Mouse (Mus musculus) large intestine, adult 2 months (tissue): Measurements from ENCODE around the gene Mapkapk2. TPM values are rescaled to one million over a fixed set of nuclear protein-coding genes. Genes with fewer than 3 reads are reported as not detected.

Experiments used
- DNase-seq: peaks from one replicate; pipeline ENCODE4 v3.0.0-alpha.2; 2012; ENCODE audit warnings: low read depth, low spot score
- WGBS: fragments of 180-500 bp; shearing (Covaris S2); methylation state at CpG from one replicate; pipeline ENCODE4 v1.1.7; 2018; 5-methylcytosine and 5-hydroxymethylcytosine counted together
- polyA plus RNA-seq: library from polyadenylated mRNA; depleted of rRNA; stranded (reverse); fragments of >200 nt; gene quantifications from 2 replicates; pipeline ENCODE4 v1.2.3, GENCODE M21; 2012

Mapkapk2 gene
- polyA plus RNA-seq, 1 experiment = 66.6 TPM

DNA sequence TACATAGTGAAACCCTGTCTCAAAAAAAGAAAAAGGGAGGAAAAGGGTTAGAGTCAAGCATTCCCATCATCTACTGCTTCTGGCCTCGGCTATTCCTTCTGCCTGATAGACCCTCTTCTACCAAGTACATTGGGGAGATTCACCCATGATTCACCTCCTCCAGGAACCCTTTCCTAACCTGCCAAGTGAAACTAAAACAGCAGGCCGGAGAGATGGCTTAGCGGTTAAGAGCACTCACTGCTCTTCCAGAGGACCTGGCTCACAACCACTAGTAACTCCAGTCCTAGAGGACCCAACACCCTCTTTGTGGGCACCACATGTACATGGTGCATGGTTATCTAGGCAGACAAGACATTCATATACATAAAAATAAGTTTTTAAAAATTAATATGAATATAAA lies 12.4 kb downstream of the Mapkapk2 start:
- DNase-seq = no peak
- WGBS = 58% methylated on average over 3 of the region's 3 CpGs

DNA sequence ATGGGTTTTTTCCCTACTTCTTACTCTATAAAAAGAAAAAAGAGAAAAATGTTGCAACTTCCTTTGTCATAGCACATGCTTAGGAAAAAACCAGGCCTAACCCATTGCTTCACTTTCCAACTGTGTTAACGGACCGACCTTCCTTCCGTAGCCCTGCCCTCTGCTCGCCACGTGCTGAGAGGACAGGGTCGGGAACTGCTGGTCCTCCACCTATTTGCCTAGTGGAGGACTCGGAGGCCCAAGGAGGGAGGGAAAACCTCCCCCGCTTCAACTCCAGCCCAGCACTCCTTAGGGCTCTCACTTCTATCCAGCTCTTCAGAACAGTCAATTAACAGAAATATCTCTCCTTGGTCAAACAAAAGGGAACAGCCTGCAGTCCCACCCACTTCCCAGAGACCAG lies 13.3 kb downstream of the Mapkapk2 start:
- 13% methylated on average over 8 of the region's 8 CpGs for WGBS
- DNase-seq = no peak

DNA sequence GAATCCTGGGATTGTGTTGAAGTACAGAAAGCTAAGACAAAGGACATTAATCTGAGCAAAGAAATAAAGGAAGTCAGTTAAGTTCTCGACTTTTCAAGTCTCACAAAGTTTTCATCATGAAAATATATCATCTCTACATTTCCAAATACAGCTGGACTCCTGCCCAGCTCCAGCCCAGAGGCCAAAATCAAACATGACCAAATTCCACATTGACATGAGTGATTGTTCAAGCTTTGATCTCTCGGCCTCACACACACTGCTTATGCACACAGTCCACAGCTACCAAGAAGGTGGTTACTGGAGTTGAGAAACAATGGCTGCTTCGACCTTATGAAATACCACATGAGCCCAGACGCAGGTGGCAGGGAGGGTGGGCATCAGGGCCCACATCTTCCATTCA lies 14.0 kb downstream of the Mapkapk2 start:
- 19% methylated on average over 4 of the region's 4 CpGs for WGBS

DNA sequence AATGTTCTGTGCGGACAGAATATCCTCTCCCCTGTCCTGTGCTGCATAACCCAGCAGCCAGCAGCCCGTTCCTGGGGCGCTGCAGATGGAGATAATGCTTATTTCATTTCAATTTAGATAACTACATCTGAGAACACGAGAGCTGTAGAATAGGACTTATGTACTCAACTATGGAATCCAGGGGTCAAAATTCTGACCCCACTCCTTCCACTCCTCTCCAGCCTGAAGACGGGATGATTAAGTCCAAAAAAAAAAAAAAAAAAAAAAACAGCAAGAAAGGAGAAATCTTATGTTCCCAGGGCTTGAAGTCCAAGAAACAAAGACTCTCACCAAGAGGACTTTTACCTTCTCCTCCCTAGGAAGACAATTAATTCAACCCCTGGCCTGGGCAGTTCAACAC lies 14.5 kb downstream of the Mapkapk2 start:
- DNase-seq = no peak
- WGBS = 81% methylated on average over 5 of the region's 5 CpGs

More for the DNA sequence above, 14.0 kb downstream of the Mapkapk2 start:
- no peak for DNase-seq

DNA sequence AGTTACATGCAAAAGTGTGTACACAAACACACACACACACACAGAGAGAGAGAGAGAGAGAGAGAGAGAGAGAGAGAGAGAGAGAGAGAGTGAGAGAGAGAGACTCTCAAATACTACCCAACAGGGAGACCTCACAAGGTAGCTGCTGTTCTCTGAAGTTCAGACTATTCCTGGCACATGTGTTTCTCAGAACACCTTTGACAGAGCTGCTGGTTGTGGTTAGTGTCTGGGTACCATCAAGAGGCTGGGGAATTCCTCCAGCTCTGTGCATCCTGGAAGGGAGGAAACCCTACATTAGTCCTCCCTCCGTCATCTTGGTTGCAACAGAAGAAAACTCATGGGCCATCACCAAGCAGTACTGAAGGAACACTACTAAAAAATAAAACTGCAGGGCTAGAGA lies 16.9 kb downstream of the Mapkapk2 start:
- DNase-seq = no peak
- WGBS = 90% methylated on average over 1 of the region's 1 CpGs

DNA sequence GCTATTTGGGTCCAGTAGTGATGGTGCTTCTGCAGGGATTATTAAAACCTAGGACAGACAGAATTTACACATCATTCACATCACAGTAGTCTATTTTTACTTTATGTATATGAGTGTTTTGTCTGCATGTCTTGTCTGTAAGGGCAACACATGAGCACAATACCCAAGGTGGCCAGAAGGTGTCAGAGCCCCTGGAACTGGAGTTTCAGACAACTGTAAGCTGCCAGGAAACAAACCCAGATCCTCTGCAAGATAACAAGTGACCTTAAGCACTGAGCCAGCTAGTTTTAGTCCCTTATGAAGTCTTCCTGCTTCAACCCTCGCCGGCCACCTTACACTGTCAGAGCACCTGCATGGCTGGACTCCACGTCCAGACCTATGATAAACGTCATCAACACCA lies 17.9 kb downstream of the Mapkapk2 start:
- 23% methylated on average over 4 of the region's 4 CpGs for WGBS
- DNase-seq = no peak

DNA sequence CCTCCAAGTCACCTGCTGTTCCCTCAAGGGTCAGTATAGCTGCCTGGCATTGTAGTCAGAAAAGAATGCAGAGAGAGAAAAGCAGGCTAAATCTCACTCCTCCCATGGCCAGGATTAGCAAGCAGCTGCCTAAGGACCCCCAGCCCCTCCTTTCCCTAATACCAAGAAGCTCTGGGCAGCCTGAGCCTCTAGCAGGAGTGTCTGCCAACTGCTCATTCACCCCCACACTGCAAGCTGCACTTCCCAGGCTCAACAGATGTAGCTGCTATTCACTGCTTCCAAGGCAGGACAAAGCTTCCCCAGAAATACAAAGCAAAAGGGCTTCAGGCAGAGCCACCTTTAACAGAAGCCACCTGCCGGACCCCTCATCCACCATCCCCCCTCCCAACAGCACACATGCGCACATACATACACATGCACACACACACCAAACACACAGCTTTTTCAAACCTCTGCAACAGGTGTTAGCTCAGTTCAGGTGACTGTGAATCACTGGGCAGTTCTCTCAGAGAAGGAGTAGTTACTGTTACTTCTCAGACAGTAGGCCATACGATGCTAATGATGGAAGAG lies 18.8 kb downstream of the Mapkapk2 start:
- DNase-seq = no peak
- 64% methylated on average over 3 of the region's 3 CpGs for WGBS

DNA sequence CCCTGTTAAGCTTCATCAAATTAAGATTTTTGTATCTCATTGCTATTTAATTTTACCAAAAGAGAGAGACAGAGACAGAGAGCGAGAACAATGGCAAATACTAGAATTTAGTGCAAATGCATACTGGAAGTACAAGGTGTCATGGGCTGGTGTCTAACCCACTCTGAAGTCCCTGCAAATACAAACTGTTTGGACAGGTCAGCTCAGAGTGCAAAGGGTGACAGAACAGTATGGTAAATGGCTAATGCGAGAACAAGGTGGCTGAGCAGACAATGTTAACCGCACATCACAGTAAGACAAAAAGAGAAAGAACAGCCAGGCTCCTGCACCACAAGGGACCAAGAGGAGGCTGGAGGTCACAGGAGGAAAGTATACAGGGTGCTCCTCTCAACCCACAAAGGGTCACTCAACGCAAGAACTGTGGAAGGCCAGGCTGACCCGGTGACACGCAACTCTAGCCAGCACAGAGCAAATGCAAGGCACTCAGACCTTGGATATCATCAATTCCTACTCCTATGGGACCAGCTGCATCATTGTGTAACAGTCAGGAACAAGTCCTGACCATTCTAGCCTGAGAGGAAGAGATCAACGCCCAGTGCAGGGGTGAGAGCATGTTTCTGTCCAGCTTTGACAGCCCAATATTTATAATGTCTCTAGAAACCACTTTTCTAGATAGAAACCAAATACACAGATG lies 22.4 kb downstream of the Mapkapk2 start:
- no peak for DNase-seq
- 81% methylated on average over 7 of the region's 7 CpGs for WGBS

DNA sequence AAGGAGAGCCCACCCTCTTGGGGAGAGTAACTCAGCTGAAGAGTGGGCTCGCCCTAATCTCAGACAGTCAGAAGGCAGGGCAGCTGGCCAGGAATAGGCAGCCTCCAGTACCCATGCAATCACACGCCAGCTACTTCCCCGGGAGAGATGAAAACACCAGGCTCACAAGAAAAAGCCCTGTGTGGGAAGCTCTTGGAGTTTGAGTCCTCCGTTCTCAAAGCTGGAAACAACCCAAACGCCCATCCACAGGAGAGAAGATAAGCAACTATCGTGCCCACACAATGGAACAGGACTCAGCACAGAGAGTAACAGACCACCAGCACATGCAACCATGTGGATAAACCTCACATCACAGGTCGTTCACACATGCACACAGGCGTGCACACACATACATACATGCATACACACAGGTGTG lies 23.1 kb downstream of the Mapkapk2 start:
- 66% methylated on average over 8 of the region's 8 CpGs for WGBS
- no peak for DNase-seq

DNA sequence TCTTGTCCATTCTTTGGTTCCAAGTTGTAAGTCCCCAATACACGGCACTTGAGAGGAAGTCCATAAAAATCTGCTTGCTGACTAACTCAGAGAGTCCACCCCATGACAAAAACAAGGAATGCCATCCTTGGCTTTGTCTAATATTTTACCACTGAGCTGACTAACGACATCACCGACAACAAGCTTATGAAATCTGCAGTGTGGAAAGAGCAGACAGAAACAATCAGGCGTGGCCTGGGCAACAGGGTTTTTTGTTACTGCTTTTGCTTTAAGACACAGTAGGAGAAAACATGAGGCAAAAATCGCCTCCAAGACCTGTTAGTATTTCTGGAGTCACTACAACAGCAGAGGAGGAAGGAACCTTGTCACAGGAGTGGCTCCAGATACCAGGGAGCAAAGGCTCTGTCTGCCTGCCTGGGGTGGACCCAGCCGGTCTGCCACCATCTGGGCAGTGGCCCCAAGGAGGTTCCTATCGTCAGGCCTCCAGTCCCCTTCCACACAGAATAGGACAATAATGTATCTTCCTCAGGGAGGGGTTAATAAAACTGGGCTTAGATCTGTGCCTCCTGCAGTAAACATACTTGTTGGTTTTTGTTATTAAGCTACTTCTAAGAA lies 25.1 kb downstream of the Mapkapk2 start:
- 43% methylated on average over 7 of the region's 7 CpGs for WGBS
- DNase-seq = no peak

DNA sequence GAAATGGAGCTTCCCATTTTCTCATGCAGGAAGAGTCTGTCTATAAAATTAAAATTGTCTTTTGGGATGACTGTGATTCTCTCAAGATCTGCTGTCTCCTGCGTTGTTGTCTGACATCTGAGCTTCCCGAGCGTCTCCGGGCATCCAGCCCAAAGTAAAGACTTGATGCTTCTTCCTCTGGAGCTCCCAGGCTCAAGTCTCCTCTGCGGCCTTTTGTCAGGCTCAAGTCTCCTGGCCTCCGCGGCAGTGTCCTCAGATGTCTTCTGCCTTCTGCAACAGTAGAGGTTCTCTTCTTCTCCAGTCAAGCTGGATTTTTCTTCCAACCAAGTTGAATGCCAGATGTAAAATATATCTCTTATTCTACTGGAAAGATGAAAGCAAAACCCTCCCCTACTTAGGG lies 28.6 kb downstream of the Mapkapk2 start:
- no peak for DNase-seq
- 66% methylated on average over 7 of the region's 7 CpGs for WGBS

DNA sequence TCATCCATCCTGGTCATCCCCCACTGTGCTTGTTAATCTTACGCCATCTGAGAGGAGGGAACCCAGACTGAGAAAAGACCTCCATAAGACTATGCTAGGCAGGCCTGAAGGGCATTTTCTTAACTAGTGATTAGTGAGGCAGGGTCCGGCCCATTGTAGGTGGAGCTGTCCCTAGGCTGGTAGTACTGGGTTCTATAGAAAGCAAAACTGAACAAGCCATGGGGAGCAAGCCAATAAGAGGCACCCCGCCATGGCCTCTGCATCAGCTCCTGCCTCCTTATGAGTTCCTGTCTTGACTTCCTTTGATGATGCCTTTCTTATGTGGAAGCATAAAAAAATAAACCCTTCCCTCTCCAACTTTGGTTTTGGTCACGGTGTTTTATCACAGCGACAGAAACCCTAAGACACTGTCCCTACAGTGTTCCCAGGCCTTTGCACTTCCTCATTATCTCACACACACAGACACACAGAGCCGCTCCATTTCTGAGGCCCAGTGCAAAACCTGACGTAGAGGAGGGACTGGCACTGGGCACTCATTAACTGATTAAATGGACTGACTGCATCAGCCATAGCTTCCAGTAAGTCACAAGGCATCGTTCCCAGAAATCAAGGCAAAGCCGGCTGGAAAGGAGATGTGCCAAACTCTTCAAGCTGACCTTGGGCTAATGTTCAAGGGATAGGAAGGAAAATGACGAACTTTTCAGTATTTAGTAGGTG lies 29.5 kb downstream of the Mapkapk2 start:
- 68% methylated on average over 10 of the region's 10 CpGs for WGBS

DNA sequence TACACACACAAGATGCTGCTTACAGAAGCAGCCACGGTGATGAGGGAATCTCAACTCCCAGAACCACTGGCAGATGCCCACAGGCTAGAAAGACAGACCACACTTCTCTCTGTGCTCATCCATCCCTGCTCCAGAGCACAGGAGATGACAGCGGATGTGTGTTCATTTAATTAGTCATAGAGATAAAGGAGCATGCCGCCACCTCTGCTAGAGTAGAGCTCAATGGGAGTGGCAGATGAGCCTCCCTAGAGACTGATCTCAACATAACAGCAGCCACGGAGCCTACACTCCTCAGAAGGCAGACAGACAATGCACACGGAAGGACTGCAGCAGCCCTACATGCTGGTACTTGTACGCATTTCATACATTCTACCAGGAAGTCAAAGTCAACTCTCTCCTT lies 33.4 kb downstream of the Mapkapk2 start:
- WGBS = 69% methylated on average over 6 of the region's 6 CpGs

More for the DNA sequence above, 29.5 kb downstream of the Mapkapk2 start:
- DNase-seq = no peak

DNA sequence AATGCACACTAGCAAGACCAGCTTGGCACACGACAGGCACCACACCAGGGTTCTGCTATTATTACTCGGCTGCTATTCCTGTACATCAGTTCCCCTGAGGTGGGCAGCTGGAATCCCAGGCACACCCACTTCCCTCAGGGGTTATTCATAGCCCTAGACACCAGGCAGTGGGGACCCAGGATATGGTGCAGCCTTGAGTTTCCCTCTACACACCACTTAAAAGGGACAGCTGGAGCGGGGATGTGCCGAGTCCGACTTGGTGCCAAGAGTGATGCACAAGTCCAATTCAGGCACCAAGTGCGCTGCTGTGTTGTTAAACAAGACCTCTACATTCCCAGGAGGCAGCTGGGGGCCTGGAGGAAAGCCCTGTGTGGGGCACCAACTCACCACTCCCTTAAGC lies 34.8 kb downstream of the Mapkapk2 start:
- WGBS = 65% methylated on average over 6 of the region's 6 CpGs
- no peak for DNase-seq

More for the DNA sequence above, 33.4 kb downstream of the Mapkapk2 start:
- no peak for DNase-seq

DNA sequence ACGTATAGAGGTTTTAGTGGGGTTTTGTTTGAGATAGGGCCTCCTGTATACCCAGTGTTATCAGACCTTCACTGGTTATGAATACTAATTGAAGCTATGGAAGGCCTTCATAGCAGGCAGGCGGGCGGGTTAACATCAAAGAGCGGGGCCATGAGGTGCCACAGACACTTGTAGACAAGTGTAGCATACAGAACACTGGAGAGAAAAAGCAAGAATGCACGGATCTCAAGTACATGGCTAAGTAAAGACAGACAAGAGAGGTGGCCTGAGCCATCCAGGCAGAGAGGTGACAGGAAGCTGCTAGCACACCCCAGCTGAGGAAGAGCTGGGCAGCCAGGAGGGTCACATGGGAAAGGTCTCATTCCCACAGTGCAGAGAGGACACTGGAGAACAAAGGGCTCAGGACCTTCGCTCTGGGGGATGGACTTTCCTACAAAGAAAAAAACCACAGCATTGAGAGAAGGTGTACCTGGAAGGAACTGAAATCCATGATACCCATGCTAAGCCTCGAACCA lies 35.8 kb downstream of the Mapkapk2 start:
- no peak for DNase-seq
- 76% methylated on average over 7 of the region's 7 CpGs for WGBS

DNA sequence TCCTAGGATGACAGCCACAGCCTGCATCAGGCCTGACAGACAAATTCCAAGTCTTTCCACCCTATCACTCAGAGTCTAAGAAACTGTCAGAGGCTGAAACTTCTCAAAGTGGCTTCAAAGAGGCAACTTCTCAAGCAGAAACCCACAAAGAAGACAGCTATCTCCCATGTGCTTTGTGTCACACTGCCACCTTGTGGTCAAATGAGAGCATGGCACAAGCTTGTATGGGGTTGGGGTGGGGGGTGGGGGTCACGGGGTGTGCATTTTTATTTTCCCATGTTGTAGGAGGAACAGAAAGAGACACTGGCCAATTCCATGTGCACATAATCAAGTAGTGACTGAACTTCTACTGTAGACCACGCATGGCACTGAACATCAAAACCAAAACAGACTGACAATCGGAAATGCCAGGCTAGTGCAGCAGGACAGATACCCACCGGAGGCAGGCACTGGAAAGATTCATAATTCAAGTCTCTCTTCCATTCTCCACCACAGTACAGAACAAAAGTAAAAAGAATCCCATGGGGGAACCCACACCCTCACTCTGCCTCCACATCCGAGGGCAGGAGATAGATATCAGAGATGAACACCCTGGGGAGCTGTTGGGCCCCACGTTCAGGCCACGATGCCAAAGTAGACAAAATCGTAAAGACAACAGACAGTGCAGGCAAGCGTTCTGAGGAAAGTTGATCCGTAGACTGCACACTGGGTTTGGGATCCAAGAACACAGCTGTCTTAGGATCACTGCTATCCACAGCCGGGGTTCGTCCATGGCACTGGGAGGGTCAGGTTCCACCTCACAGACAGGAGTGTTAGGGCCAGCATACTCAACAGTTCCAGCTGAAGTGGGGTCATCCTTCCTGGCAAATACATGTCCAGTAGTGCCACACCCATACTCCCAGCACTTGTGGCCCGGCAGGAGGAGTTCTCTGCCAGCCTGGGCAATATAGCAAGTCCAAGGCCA lies 37.1 kb downstream of the Mapkapk2 start:
- DNase-seq = no peak

DNA sequence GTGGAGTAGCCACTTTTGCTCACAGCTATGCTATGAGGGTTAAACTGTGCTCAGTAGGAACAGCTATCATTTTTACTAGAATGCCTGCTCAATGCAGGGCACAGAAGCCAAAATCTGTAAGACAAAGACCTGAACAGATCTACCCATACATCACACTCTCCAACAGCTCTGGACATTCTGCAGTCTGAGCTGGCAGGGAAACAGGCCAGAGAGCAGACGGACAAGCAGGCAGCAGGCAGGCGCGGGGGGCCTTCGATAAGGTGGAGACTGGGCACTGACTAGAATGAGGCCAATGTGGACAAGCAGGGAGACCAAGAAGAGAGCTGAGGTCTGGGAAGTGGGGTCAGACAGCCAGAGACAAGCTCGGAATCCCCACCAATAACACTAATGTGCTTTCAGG lies 37.8 kb downstream of the Mapkapk2 start:
- WGBS = 83% methylated on average over 5 of the region's 5 CpGs
- no peak for DNase-seq

More for the DNA sequence above, 37.1 kb downstream of the Mapkapk2 start:
- WGBS = 43% methylated on average over 13 of the region's 13 CpGs

DNA sequence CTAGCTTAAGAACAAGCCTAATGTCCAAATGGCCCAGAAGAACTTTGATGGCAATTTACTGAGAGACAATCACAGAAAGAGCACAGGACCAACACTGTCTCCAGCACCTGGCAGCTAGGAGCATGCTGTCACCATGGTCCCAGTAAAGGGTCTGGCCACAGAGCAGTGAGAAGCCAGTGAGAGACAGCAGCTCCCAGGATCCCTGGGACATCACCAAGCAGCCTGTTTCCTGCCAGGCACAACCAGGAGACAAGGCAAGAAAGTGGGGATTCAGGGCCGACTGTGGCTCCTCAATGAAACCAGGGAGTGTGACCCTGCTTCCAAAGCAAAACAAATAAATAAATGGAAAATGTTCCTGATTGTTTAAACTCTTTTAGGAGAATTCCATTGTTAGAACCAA lies 38.2 kb downstream of the Mapkapk2 start:
- WGBS = 62% methylated on average over 1 of the region's 1 CpGs
- no peak for DNase-seq

DNA sequence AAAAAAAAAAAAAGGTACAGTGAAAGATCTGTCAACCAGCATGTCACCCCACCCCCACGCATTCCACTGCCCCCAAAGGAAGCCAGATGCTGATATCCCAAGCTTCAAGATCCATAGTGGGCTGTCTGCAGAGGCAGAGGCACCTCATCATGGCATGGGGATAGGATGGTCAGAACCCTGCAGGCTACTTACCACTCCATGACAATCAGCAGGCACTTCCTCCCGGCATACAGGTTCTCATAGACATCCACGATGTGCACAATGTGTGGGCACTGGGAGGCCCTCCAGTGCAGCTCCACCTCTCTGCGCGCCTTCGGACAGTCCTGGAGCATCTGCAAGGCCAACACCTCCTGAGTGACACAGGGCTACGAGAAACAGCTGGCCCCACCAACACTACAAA lies 39.2 kb downstream of the Mapkapk2 start:
- no peak for DNase-seq
- 80% methylated on average over 7 of the region's 7 CpGs for WGBS
